Mouse (Mus musculus) kidney, embryonic 14.5 days (tissue): ENCODE measurements around the gene L3mbtl1. TPM values are rescaled to one million over a fixed set of nuclear protein-coding genes. Genes with fewer than 3 reads are reported as not detected.

Experiments
- ATAC-seq: fragments of 200-750 bp; cut with Nextera tagmentation; 2 replicates; pipeline ENCODE4 v1.8.0; 2017; ENCODE audit warnings: moderate number of reproducible peaks, mild to moderate bottlenecking, moderate TSS enrichment, moderate library complexity; ENCODE audit not compliant: low FRiP score, low TSS enrichment
- H3K27ac ChIP-seq: fragments of 300-500 bp; sonication (generic); 2 replicates; pipeline ENCODE4 v1.5.1; 2014; ENCODE audit warnings: low read depth, mild to moderate bottlenecking, low read length, moderate library complexity, mixed read lengths
- H3K27me3 ChIP-seq: fragments of 300-500 bp; sonication (generic); 2 replicates; pipeline ENCODE4 v1.6.1; 2014; ENCODE audit warnings: mild to moderate bottlenecking, low read length; ENCODE audit not compliant: control insufficient read depth, insufficient read depth
- H3K36me3 ChIP-seq: fragments of 300-500 bp; sonication (generic); 2 replicates; pipeline ENCODE4 v1.6.1; 2014; ENCODE audit warnings: low read length, mixed read lengths; ENCODE audit not compliant: control insufficient read depth, insufficient read depth
- H3K4me1 ChIP-seq: fragments of 300-500 bp; sonication (generic); 2 replicates; pipeline ENCODE4 v1.6.1; 2014; ENCODE audit warnings: low read length, mixed read lengths; ENCODE audit not compliant: control insufficient read depth, insufficient read depth
- H3K4me2 ChIP-seq: fragments of 300-500 bp; sonication (generic); replicated peaks from 2 replicates; pipeline ENCODE4 v1.6.1; 2014; ENCODE audit warnings: low read depth, mild to moderate bottlenecking, low read length
- H3K4me3 ChIP-seq: fragments of 300-500 bp; sonication (generic); 2 replicates; pipeline ENCODE4 v1.5.1; 2014; ENCODE audit warnings: mild to moderate bottlenecking, low read length
- H3K9ac ChIP-seq: fragments of 300-500 bp; sonication (generic); 2 replicates; pipeline ENCODE4 v1.6.1; 2014; ENCODE audit warnings: low read depth, mild to moderate bottlenecking, low read length, moderate library complexity
- H3K9me3 ChIP-seq: fragments of 300-500 bp; sonication (generic); 2 replicates; pipeline ENCODE4 v1.6.1; 2016; ENCODE audit warnings: low read length; ENCODE audit not compliant: control insufficient read depth
- WGBS: fragments of 180-500 bp; shearing (Covaris S2); extraction: QIAGEN DNeasy Blood & Tissue Kit; methylation state at CpG from one replicate; pipeline ENCODE4 v1.1.7; 2014; 5-methylcytosine and 5-hydroxymethylcytosine counted together
- polyA plus RNA-seq: library from polyadenylated mRNA; unstranded; fragments of >200 nt; fragmentation: Nextera tagmentation; extraction: Ambion mirVana; gene quantifications from 2 replicates; pipeline ENCODE4 v1.2.1, GENCODE M21; 2014

L3mbtl1 gene
- polyA plus RNA-seq, 1 experiment from 2014 or later = not detected

DNA sequence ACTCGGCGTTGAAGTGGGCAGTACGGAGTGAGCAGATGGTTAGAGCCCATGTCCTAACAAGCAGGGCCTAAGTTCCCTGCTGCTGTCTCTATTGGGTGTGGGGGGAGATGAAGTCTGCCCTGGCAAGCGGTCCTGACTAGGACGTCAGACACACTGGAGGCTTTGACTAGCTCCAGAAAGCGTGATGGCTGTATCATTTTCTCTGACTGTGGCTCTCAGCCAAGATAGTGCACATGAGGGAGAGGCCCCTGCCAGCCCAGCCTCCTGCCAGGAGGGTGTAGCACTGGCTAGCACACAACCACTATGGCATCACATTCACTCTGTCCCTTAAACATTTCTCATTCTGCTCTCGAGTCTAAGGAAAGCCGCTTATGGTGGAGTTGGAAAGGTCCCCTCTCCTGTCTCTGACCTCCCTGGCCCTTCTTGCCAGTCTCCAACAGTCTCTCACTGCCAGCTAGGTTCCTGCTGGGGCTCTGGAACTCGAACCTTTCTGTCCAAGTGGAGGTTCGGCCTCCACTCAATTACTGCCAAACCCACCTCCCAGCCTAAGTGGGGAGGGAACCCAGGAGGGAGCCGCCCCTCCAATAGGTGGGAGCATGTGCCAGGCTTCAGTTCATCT, 32.0 kb downstream of the L3mbtl1 start:
- Histone ChIP-seq H3K36me3 (no peaks in the 10 kb centered on the region), H3K27me3 (no peaks in the 10 kb centered on the region), H3K4me2 (no peak overlapping the region), H3K9ac (no peak overlapping the region), H3K4me3 (no peak overlapping the region), H3K4me1 (no peaks in the 10 kb centered on the region), H3K27ac (no peak overlapping the region), H3K9me3 (no peaks in the 10 kb centered on the region)
- WGBS = 78% methylated on average over 11 of the region's 11 CpGs
- ATAC-seq = no peak

DNA sequence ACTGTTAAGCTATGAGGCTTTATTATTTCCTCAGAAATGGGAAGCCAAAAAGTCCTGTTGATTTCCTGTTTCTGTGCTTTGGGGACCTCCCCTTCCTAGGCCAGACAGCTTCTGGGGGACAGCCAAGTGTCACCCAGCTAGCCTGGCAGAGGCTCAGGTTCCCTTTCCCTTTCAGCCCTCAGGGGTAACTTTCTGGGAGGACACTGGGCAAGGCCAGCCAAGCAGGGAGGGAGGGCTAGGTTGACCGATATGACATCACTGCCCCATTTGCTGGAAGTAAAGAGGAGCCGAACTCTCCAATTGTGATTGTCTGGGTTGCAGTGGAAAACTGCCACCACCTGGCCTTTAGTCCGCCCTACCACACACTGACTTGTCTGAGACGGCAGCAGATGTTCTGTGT, 32.7 kb downstream of the L3mbtl1 start:
- ATAC-seq = no peak
- H3K27ac ChIP-seq = no peak overlapping the region
- no peak overlapping the region for H3K9ac ChIP-seq
- WGBS = 72% methylated on average over 4 of the region's 4 CpGs
- H3K4me1 ChIP-seq = no peaks in the 10 kb centered on the region
- no peaks in the 10 kb centered on the region for H3K36me3 ChIP-seq
- H3K9me3 ChIP-seq = no peaks in the 10 kb centered on the region
- no peak overlapping the region for H3K4me3 ChIP-seq
- no peaks in the 10 kb centered on the region for H3K27me3 ChIP-seq
- no peak overlapping the region for H3K4me2 ChIP-seq

DNA sequence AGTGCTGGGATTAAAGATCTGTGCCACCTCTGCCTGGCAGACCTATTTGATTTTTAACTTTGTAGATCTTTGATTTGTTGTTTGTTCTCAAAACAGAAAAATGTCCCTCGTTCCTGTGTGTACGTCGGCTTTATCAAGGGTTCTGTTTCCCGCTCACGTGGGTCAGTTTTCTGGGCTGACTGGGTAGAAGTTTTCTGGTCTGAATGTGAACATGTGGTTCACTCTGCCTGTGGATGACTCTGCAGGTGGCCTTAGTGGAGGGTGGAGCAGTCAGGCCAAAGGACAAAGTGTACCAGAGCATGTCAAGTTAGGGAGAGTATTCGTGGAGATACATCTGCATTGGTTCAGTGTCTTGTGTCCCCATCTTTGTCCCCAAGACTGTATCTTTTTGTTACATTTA, 41.1 kb downstream of the L3mbtl1 start:
- no peak overlapping the region for H3K4me3 ChIP-seq
- no peaks in the 10 kb centered on the region for H3K9me3 ChIP-seq
- H3K27me3 ChIP-seq = no peaks in the 10 kb centered on the region
- no peak overlapping the region for H3K27ac ChIP-seq
- H3K36me3 ChIP-seq = no peaks in the 10 kb centered on the region
- H3K4me2 ChIP-seq = no peak overlapping the region
- WGBS = 88% methylated on average over 6 of the region's 6 CpGs
- no peak overlapping the region for H3K9ac ChIP-seq
- 0 out of 2 replicates have a peak, but pooled peaks cover 5% of the 10 kb centered on the region for H3K4me1 ChIP-seq
- no peak for ATAC-seq

DNA sequence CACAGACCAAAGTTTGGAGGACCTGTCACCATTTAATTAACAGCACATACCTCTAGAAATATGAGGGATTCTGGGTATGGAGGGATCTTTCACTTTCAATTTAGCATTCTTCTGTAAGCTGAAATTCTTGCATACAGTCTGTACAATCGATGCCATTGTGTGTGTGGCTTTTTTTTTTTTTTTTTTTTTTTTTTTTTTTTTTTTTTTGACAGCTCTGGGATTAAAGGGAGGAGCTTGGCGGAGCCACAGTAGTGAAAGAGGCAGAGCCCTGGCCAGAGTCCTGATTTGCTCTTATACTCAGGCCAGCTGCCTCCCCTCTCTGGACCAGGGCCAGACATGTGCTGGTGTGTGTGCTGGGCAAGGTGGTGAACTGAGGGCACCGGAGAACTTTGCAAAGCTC, 42.7 kb downstream of the L3mbtl1 start:
- H3K4me3 ChIP-seq = no peak overlapping the region
- H3K4me1 ChIP-seq = 0 out of 2 replicates have a peak, but pooled peaks cover 5% of the 10 kb centered on the region
- H3K36me3 ChIP-seq = no peaks in the 10 kb centered on the region
- no peak overlapping the region for H3K4me2 ChIP-seq
- 63% methylated on average over 3 of the region's 3 CpGs for WGBS
- H3K9ac ChIP-seq = no peak overlapping the region
- no peak overlapping the region for H3K27ac ChIP-seq
- no peaks in the 10 kb centered on the region for H3K27me3 ChIP-seq
- no peaks in the 10 kb centered on the region for H3K9me3 ChIP-seq
- ATAC-seq = no peak; the same call in 1 of the 2 replicates

DNA sequence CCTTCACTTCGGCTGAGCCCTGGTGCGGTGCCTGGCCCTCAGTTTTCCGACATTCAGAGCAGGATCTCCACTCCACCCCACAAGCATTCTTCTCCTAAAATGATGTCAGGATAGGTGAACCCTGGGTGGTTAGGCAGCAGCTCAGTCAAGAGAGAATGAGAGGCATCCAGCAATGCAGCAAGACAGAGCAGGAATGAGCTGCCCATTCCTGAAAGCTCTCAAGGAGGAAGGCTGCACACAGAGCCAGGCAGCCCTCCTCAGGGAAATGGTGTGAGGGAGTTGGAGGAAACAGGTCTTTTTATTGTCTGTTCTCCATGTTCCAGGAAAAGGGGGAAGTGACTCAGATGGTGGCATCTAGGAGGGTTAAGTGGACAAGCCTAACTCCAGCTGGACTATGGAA, 43.5 kb downstream of the L3mbtl1 start:
- H3K27me3 ChIP-seq = no peaks in the 10 kb centered on the region; the same call in 1 of the 2 replicates
- 0 out of 2 replicates have a peak, but pooled peaks have one; percentile 15 for ATAC-seq
- WGBS = 66% methylated on average over 3 of the region's 3 CpGs
- H3K9ac ChIP-seq = no peak overlapping the region
- no peaks in the 10 kb centered on the region for H3K9me3 ChIP-seq
- no peak overlapping the region for H3K27ac ChIP-seq
- H3K4me2 ChIP-seq = no peak overlapping the region
- H3K36me3 ChIP-seq = no peaks in the 10 kb centered on the region
- 0 out of 2 replicates have a peak, but pooled peaks cover 5% of the 10 kb centered on the region for H3K4me1 ChIP-seq
- no peak overlapping the region for H3K4me3 ChIP-seq

DNA sequence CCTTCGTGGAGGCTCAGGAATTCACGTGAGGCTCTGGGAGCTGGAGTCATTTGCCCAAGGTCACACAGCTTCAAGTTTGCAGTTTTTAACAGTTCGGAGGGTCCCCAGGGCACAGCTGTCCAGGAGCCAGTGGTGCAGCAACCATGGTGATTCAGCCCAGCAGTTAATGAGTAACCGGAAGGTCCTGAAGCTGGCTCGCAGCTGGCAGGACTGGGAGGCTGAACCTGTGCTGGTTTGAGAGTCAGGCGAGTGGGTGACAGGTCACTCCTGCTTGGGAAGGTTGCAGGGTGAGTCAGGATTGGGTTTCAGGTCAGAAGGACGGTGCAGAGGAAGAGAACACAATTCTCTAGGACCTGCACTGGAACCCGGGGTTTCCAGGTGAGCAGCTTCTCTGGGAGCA, 43.9 kb downstream of the L3mbtl1 start, which contains the start of gene Sgk2:
Gene Sgk2, plus strand, starts transcription at position 113 of the 400 bp plus-strand sequence.
- Histone ChIP-seq H3K4me3 (no peak within 1 kb of the TSS), H3K9ac (no peak within 1 kb of the TSS), H3K27me3 (peaks cover 2% of the 10 kb centered on the region; the same call in 1 of the 2 replicates), H3K4me1 (0 out of 2 replicates have a peak, but pooled peaks cover 5% of the 10 kb centered on the region), H3K9me3 (no peaks in the 10 kb centered on the region), H3K27ac (no peak within 1 kb of the TSS), H3K36me3 (no peaks in the 10 kb centered on the region), H3K4me2 (no peak within 1 kb of the TSS)
- ATAC-seq = peak; percentile 87; the same call in 1 of the 2 replicates
- WGBS = 36% methylated on average over 8 of the region's 8 CpGs

DNA sequence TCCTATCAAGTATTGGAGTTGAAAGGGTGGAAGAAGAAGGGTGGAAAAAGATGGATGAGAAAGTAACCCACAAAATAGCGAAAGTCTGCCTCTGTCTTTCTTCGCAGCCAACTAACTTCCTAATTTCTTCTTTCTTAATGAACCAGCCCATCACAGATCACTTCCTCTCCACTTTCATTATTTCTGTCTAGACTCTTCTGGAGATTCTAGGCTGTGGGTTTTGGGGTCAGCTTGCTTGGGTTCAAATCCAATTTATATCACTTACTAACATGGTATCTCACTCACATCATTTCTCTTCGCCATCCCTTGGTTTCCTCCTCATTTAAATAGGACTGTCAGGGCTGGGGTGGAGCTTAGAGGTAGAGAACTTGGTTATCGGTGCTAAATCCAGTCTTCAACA, 45.0 kb downstream of the L3mbtl1 start:
- Histone ChIP-seq H3K36me3 (no peaks in the 10 kb centered on the region), H3K27ac (no peak overlapping the region), H3K9ac (no peak overlapping the region), H3K4me2 (no peak overlapping the region), H3K4me1 (0 out of 2 replicates have a peak, but pooled peaks cover 5% of the 10 kb centered on the region), H3K4me3 (no peak overlapping the region), H3K27me3 (peaks cover 2% of the 10 kb centered on the region; the same call in 1 of the 2 replicates), H3K9me3 (no peaks in the 10 kb centered on the region)
- 83% methylated on average over 4 of the region's 4 CpGs for WGBS
- no peak for ATAC-seq

DNA sequence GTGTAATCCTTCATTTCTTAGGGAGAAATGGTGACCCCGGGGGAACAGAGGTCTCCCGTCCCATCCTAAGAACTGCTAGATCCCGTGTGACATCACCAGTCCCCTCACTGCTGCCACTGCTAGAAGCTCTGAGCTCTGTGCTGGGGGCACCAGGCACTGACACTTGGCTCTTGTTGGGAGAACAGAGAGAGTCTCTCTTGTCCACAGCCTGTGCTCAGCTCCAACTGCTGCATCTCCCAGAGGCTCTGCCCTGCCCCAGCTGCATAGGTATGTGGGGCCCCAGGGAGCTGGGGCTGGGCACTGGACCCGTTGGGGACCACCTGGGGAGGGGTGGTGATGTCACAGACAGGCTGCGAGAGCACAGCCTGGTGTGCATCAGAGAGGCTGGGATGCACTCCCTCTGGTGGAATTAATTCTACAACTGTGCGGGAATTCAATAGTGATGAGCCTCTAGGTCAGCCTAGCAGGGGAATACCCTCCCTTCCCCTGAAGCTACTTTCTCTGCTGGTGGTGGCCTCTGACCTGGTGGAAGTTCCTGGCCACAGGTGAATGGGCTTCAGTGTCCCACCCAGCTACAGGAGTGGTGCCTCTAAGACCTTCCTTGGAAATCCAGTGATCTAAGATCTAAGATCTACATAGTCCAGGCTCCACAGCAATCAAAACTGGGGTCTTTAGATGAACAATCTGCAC, 48.3 kb downstream of the L3mbtl1 start:
- WGBS = 40% methylated on average over 6 of the region's 6 CpGs
- H3K4me2 ChIP-seq = no peak overlapping the region
- no peak overlapping the region for H3K27ac ChIP-seq
- H3K36me3 ChIP-seq = no peaks in the 10 kb centered on the region
- no peak for ATAC-seq
- 0 out of 2 replicates have a peak, but pooled peaks cover 5% of the 10 kb centered on the region for H3K4me1 ChIP-seq
- H3K4me3 ChIP-seq = no peak overlapping the region
- H3K27me3 ChIP-seq = peaks cover 2% of the 10 kb centered on the region; the same call in 1 of the 2 replicates
- no peaks in the 10 kb centered on the region for H3K9me3 ChIP-seq
- 0 out of 2 replicates have a peak overlapping the region, but pooled peaks have one; percentile 12 for H3K9ac ChIP-seq

DNA sequence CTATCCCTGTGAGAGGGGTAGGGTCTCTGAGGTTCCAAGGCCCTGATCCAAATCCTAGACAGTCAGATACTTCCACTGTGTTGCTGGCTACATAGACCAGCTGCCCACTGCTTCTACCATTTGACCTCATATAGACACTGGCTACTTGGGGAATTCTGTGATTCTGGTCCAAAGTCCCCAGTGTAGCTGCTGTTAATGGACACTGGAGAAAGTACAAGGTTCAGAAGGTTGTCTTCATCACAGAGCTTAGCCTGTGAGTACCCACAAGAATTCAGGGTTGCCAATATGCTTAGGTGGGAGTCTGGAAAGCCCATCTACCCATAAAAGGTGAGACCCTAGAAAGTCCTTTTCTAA, 48.8 kb downstream of the L3mbtl1 start:
- H3K9me3 ChIP-seq = no peaks in the 10 kb centered on the region
- H3K4me1 ChIP-seq = no peaks in the 10 kb centered on the region
- no peak overlapping the region for H3K4me3 ChIP-seq
- no peaks in the 10 kb centered on the region for H3K36me3 ChIP-seq
- H3K27me3 ChIP-seq = peaks cover 2% of the 10 kb centered on the region; the same call in 1 of the 2 replicates
- no peak overlapping the region for H3K27ac ChIP-seq
- ATAC-seq = no peak
- no peak overlapping the region for H3K4me2 ChIP-seq
- 0 out of 2 replicates have a peak overlapping the region, but pooled peaks have one; percentile 12 for H3K9ac ChIP-seq
